Mouse (Mus musculus): ENCODE data around the gene Gm16181. TPM values are rescaled to one million over a fixed set of nuclear protein-coding genes. Genes with fewer than 3 reads are reported as not detected.

Gm16181 gene
- total RNA-seq, 1 experiment from 2014 or later, result not detected

Other genes with a start within 250 kb of the Gm16181 start
- gene Hspa1a, start 248.7 kb upstream of the Gm16181 start, total RNA-seq (2017), result 16.3 and 22.9 TPM in 2 replicates
- gene Hspa1l, start 248.1 kb upstream of the Gm16181 start, total RNA-seq (2017), result 0.05 TPM in 1 of 2 replicates, not detected in the other
- 28.5 and 39.0 TPM in 2 replicates for gene Lsm2, start 239.0 kb upstream of the Gm16181 start, total RNA-seq (2017)
- gene Vars, start 219.8 kb upstream of the Gm16181 start, total RNA-seq (2017), result 228 and 415 TPM in 2 replicates
- gene Vwa7, start 204.3 kb upstream of the Gm16181 start, total RNA-seq (2017), result 0.38 and 0.45 TPM in 2 replicates
- 1.7 TPM in 1 of 2 replicates, not detected in the other for gene Sapcd1, start 192.8 kb upstream of the Gm16181 start, total RNA-seq (2017)
- gene Msh5, start 174.1 kb upstream of the Gm16181 start, total RNA-seq (2017), result 3.7 and 7.9 TPM in 2 replicates
- gene Clic1, start 170.9 kb upstream of the Gm16181 start, total RNA-seq (2017), result 294 and 299 TPM in 2 replicates
- 27.4 and 32.3 TPM in 2 replicates for gene Ddah2, start 161.8 kb upstream of the Gm16181 start, total RNA-seq (2017)
- not detected in 2 replicates for gene Ly6g6c, start 155.4 kb upstream of the Gm16181 start, total RNA-seq (2017)
- not detected in 2 replicates for gene Mpig6b, start 154.7 kb upstream of the Gm16181 start, total RNA-seq (2017)
- gene Ly6g6e, start 143.9 kb upstream of the Gm16181 start, total RNA-seq (2017), result not detected in 2 replicates
- gene Ly6g6d, start 142.8 kb upstream of the Gm16181 start, total RNA-seq (2017), result not detected in 2 replicates
- gene Ly6g6f, start 135.2 kb upstream of the Gm16181 start, total RNA-seq (2017), result not detected in 2 replicates
- gene Abhd16a, start 131.6 kb upstream of the Gm16181 start, total RNA-seq (2017), result 25.9 and 30.0 TPM in 2 replicates
- not detected in 2 replicates for gene Ly6g5c, start 112.6 kb upstream of the Gm16181 start, total RNA-seq (2017)
- 1.6 TPM in 1 of 2 replicates, not detected in the other for gene Ly6g5b, start 105.4 kb upstream of the Gm16181 start, total RNA-seq (2017)
- gene Gpank1, start 99.4 kb upstream of the Gm16181 start, total RNA-seq (2017), result 31.2 and 35.1 TPM in 2 replicates
- 250 and 330 TPM in 2 replicates for gene Csnk2b, start 98.8 kb upstream of the Gm16181 start, total RNA-seq (2017)
- gene D17H6S53E, start 94.5 kb upstream of the Gm16181 start, total RNA-seq (2017), result 6.1 and 6.3 TPM in 2 replicates
- gene Apom, start 88.8 kb upstream of the Gm16181 start, total RNA-seq (2017), result 0.38 TPM in 1 of 2 replicates, not detected in the other
- gene Bag6, start 85.7 kb upstream of the Gm16181 start, total RNA-seq (2017), result 109 and 121 TPM in 2 replicates
- gene Prrc2a, start 55.9 kb upstream of the Gm16181 start, total RNA-seq (2017), result 61.3 and 65.9 TPM in 2 replicates
- gene Aif1, start 44.8 kb upstream of the Gm16181 start, total RNA-seq (2017), result 1.8 TPM in 1 of 2 replicates, not detected in the other
- 85.1 and 145 TPM in 2 replicates for gene Lst1, start 32.4 kb upstream of the Gm16181 start, total RNA-seq (2017)
- 31.4 and 64.0 TPM in 2 replicates for gene Ltb, start 26.4 kb upstream of the Gm16181 start, total RNA-seq (2017)
- 22.3 and 44.4 TPM in 2 replicates for gene Tnf, start 18.8 kb upstream of the Gm16181 start, total RNA-seq (2017)
- not detected in 2 replicates for gene Lta, start 15.5 kb upstream of the Gm16181 start, total RNA-seq (2017)
- 3.8 and 5.2 TPM in 2 replicates for gene Atp6v1g2, start 12.8 kb downstream of the Gm16181 start, total RNA-seq (2017)
- gene Nfkbil1, start 15.0 kb downstream of the Gm16181 start, total RNA-seq (2017), result 4.3 and 15.9 TPM in 2 replicates
- gene Ddx39b, start 20.9 kb downstream of the Gm16181 start, total RNA-seq (2017), result 207 and 226 TPM in 2 replicates
- gene H2-D1, start 41.9 kb downstream of the Gm16181 start, total RNA-seq (2017), result 627 and 791 TPM in 2 replicates
- 0.25 TPM in 1 of 2 replicates, not detected in the other for gene H2-Q1, start 99.6 kb downstream of the Gm16181 start, total RNA-seq (2017)
- gene H2-Q2, start 121.4 kb downstream of the Gm16181 start, total RNA-seq (2017), result not detected in 2 replicates
- gene H2-Q4, start 158.8 kb downstream of the Gm16181 start, total RNA-seq (2017), result 110 and 133 TPM in 2 replicates
- gene H2-Q6, start 204.0 kb downstream of the Gm16181 start, total RNA-seq (2017), result 200 and 221 TPM in 2 replicates
- 156 and 169 TPM in 2 replicates for gene H2-Q7, start 218.3 kb downstream of the Gm16181 start, total RNA-seq (2017)
- gene H2-Q10, start 249.3 kb downstream of the Gm16181 start, total RNA-seq (2017), result 0.25 and 2.8 TPM in 2 replicates

Measured in hematopoietic stem cell, adult 5-6 weeks (primary cell).